Mouse (Mus musculus) stomach, embryonic 16.5 days (tissue): ENCODE data around the gene Igfals. TPM values are rescaled to one million over a fixed set of nuclear protein-coding genes. Genes with fewer than 3 reads are reported as not detected.

Source experiments
- ATAC-seq: fragments of 200-750 bp; cut with Nextera tagmentation; 2 replicates; pipeline ENCODE4 v1.8.0; 2017; ENCODE audit warnings: moderate number of reproducible peaks, moderate TSS enrichment; ENCODE audit not compliant: insufficient read depth, low FRiP score
- H3K27ac ChIP-seq: fragments of 300-500 bp; sonication (generic); 2 replicates; pipeline ENCODE4 v1.5.1; 2014; ENCODE audit warnings: low read length
- H3K27me3 ChIP-seq: fragments of 300-500 bp; sonication (generic); 2 replicates; pipeline ENCODE4 v1.6.1; 2014; ENCODE audit warnings: low read length, control low read depth, mixed read lengths; ENCODE audit not compliant: control insufficient read depth, insufficient read depth
- H3K36me3 ChIP-seq: fragments of 300-500 bp; sonication (generic); 2 replicates; pipeline ENCODE4 v1.6.1; 2014; ENCODE audit warnings: low read length; ENCODE audit not compliant: control insufficient read depth, insufficient read depth
- H3K4me1 ChIP-seq: fragments of 300-500 bp; sonication (generic); 2 replicates; pipeline ENCODE4 v1.6.1; 2014; ENCODE audit warnings: low read length, control low read depth, mixed read lengths; ENCODE audit not compliant: control insufficient read depth, insufficient read depth
- H3K4me2 ChIP-seq: fragments of 300-500 bp; sonication (generic); 2 replicates; pipeline ENCODE4 v1.6.1; 2014; ENCODE audit warnings: low read depth, low read length, mixed read lengths
- H3K4me3 ChIP-seq: fragments of 300-500 bp; sonication (generic); replicated peaks from 2 replicates; pipeline ENCODE4 v1.5.1; 2014; ENCODE audit warnings: mild to moderate bottlenecking, low read length
- H3K9ac ChIP-seq: fragments of 300-500 bp; sonication (generic); 2 replicates; pipeline ENCODE4 v1.6.1; 2014; ENCODE audit warnings: low read length
- H3K9me3 ChIP-seq: fragments of 300-500 bp; sonication (generic); replicated peaks from 2 replicates; pipeline ENCODE4 v1.6.1; 2016; ENCODE audit warnings: low read length, control low read depth; ENCODE audit not compliant: control insufficient read depth
- WGBS: fragments of 180-500 bp; shearing (Covaris S2); extraction: QIAGEN DNeasy Blood & Tissue Kit; methylation state at CpG from one replicate; pipeline ENCODE4 v1.1.7; 2014; 5-methylcytosine and 5-hydroxymethylcytosine counted together
- polyA plus RNA-seq: library from polyadenylated mRNA; unstranded; fragments of >200 nt; fragmentation: Nextera tagmentation; extraction: Ambion mirVana; gene quantifications from 2 replicates; pipeline ENCODE4 v1.2.1, GENCODE M21; 2015

The Igfals gene
- polyA plus RNA-seq, 1 experiment from 2014 or later, result 3.7 TPM

DNA sequence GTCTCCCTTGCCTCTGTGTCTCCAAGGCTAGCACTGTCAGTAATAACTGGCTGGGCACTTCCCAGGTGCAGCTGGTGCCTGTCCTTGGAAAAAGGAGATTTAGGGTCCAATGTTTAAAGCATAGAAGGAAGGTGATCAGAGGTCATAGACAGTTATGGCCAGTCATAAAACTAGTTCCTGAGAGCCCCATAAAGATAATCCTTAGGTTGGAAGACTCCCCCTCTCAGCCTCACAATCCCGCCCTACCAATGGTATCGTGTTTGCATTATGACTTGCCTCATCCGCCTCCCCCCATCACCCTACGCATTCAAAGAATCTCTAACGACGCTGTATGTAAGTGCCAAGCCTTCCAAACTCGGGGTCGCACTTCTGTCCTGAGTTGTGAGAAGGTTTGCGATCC lies 21.3 kb upstream of the Igfals start:
- Histone ChIP-seq H3K9ac (no peak overlapping the region), H3K4me1 (peaks cover 9% of the 10 kb centered on the region), H3K36me3 (no peaks in the 10 kb centered on the region), H3K27me3 (no peaks in the 10 kb centered on the region), H3K4me2 (no peak overlapping the region), H3K27ac (no peak overlapping the region), H3K9me3 (no peaks in the 10 kb centered on the region), H3K4me3 (no peak overlapping the region)
- 52% methylated on average over 9 of the region's 9 CpGs for WGBS
- no peak for ATAC-seq

DNA sequence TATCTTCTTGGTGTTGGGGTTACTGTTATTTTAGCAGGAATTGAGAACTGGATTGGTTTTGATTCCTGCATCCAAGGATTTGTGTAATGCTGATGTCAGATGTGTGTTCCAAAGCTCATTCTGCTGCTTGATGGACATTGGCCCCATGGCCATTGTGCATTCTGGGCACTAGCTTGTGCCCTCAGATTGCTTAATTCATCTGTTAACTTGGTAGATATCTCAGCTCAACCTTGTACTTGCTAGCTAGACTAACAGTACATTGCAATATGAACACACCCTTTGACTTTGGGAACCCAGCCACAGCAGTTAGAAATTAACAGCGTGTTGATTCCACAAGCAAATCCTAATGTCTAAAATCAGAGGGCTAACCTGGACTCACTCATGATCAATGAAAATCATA lies 18.4 kb upstream of the Igfals start:
- Histone ChIP-seq H3K9me3 (no peaks in the 10 kb centered on the region), H3K9ac (no peak overlapping the region), H3K36me3 (no peaks in the 10 kb centered on the region), H3K4me1 (peaks cover 18% of the 10 kb centered on the region), H3K4me2 (no peak overlapping the region), H3K27ac (no peak overlapping the region), H3K27me3 (no peaks in the 10 kb centered on the region), H3K4me3 (no peak overlapping the region)
- WGBS, result 96% methylated on average over 1 of the region's 1 CpGs
- ATAC-seq, result no peak

DNA sequence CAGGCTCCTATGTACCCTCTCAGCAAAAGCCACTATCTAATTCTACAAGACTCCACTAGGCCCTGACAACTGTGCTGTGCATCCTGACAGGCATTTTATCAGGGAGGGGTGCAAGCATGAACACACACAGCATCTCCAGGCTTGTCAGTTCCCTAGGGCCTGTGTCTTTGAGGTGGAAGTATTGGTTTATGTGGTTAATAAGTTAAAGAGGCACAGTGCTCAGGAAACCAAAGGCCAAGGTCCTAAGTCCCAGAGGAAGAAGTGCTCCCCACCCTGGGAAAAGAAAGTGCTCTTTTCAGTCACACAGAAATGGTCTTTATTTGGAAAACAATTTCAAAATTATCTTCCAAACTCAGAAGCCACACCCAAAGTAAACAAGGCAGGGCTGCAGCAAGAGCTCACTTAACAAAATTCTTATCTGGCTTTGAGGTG lies 17.2 kb upstream of the Igfals start:
- Histone ChIP-seq H3K27me3 (no peaks in the 10 kb centered on the region), H3K9me3 (no peaks in the 10 kb centered on the region), H3K27ac (peak overlapping the region; percentile 5), H3K4me2 (peak overlapping the region; percentile 68), H3K4me3 (peak overlapping the region; percentile 21), H3K9ac (peak overlapping the region; percentile 48; the same call in 1 of the 2 replicates), H3K36me3 (no peaks in the 10 kb centered on the region), H3K4me1 (peaks cover 18% of the 10 kb centered on the region)
- ATAC-seq, result no peak

DNA sequence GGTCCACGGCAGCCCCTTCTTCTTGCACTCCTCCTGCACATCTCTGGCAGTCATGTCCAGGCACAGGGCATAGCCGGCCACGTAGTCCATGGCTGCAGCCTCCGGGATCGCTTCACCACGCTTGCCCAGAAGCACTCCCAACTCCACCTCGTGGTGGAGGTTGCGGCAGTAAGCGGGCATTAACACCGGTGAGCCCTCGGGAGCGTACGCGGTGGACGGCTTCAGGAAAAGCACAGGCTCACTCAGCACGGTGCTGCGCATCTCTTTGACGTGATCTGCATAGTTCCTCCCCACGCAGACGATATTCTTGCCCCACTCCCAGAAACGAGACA lies 16.1 kb upstream of the Igfals start:
- WGBS, result 0% methylated on average over 21 of the region's 21 CpGs
- H3K36me3 ChIP-seq, result no peaks in the 10 kb centered on the region
- no peaks in the 10 kb centered on the region for H3K9me3 ChIP-seq
- ATAC-seq, result peak; percentile 42
- peak overlapping the region; percentile 68 for H3K4me2 ChIP-seq
- peak overlapping the region; percentile 95 for H3K4me3 ChIP-seq
- H3K27ac ChIP-seq, result peak overlapping the region; percentile 97
- peaks cover 18% of the 10 kb centered on the region for H3K4me1 ChIP-seq
- H3K9ac ChIP-seq, result peak overlapping the region; percentile 82
- no peaks in the 10 kb centered on the region for H3K27me3 ChIP-seq

DNA sequence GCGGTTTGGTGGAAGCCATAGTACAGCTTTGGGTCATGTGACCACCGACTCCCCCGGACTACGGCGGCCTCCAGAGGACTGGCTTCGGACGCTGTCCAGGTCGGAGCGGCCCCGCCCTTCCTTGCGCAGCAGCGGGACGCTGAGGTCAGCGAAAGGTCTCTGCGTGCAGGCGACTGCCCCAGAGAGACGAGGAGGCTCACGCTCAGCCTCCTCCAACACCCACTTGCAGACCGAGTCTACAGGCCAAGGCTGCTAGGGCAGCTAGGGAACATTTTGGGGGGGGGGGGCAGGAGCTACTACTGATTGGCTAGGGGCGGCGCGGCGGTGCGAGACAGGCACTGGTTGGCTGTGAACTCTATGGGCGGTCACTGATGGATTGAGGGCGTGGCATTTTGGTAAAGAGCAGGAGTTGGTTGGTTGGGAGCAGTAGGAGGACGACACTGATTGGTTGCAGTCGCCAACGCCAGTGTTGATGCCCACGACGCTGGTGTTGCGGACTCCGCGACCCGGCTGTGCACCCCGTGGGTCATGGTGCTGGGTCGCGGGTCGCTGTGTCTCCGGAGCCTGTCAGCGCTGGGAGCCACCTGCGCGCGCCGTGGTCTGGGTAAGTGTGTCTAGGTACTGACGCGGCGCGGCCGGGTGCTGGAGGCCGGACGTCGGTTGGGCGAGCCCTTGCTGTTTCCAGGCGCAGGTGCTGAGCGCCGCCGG lies 15.6 kb upstream of the Igfals start, which contains the start of gene Fahd1:
Gene Fahd1, minus strand, starts transcription at position 300 of the 708 bp plus-strand sequence.
- H3K27ac ChIP-seq, result peak within 1 kb of the TSS; percentile 97
- H3K27me3 ChIP-seq, result no peaks in the 10 kb centered on the region
- peak within 1 kb of the TSS; percentile 95 for H3K4me3 ChIP-seq
- peaks cover 18% of the 10 kb centered on the region for H3K4me1 ChIP-seq
- no peaks in the 10 kb centered on the region for H3K36me3 ChIP-seq
- peak; percentile 99 for ATAC-seq
- WGBS, result under 1% methylated on average over 58 of the region's 58 CpGs
- peak within 1 kb of the TSS; percentile 82 for H3K9ac ChIP-seq
- no peaks in the 10 kb centered on the region for H3K9me3 ChIP-seq
- H3K4me2 ChIP-seq, result peak within 1 kb of the TSS; percentile 83

DNA sequence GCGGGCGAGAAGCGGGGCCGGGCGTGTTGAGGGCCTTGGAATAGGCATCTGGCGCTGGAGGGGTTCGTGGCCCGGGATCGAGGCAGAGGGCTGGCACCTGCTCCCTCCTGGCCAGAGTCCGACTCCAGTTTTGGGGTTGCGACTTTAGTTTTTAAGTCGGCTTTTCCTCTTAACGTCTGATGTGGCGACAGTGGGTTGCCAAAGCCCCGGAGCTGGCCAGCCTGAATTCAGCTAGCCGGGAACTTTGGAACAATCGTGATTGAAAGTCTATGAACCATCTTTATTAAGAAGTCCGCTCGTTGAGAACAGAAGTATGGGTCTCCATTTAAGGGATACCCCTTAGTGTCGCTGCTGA lies 15.0 kb upstream of the Igfals start:
- H3K36me3 ChIP-seq, result no peaks in the 10 kb centered on the region
- peak overlapping the region; percentile 33; the same call in 1 of the 2 replicates for H3K27ac ChIP-seq
- peak overlapping the region; percentile 82 for H3K9ac ChIP-seq
- 1% methylated on average over 20 of the region's 20 CpGs for WGBS
- peaks cover 18% of the 10 kb centered on the region for H3K4me1 ChIP-seq
- ATAC-seq, result no peak
- peak overlapping the region; percentile 83 for H3K4me2 ChIP-seq
- H3K4me3 ChIP-seq, result peak overlapping the region; percentile 95
- no peaks in the 10 kb centered on the region for H3K27me3 ChIP-seq
- no peaks in the 10 kb centered on the region for H3K9me3 ChIP-seq

DNA sequence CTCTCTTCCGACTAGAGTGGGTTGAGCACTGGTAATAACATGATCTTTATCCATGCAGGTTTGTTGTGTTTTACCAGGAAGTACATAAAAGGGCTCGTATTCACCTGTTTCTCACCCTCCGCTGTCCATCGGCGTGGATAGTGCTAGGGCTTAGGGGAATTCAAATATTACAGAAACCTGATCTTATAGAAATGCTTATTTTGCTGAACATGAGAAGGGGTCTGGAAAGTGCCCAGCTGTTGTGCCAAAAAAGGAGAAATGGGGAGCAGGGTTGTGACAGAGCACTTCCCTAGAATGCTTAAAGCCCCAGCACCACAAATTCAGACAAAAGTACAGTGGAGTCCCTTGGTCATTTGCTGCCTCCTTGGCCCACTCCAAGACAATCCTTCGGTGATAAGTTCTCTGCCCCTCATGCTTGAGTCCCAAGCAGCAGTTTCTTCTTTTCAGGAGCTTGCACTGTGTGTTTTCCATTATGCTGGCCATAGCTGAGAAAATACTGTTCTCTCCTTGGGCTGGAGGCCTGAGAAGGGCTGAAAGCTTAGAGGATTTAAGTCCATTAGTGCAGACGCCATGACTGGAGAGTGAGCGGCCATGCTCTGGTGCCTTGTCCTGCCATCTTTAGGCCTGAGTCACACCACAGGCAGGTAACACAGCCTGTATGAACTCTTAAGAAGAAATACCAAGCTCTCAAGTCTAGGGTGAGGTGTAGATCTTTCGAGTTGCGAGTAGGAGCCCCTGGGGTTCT lies 14.2 kb upstream of the Igfals start:
- Histone ChIP-seq H3K27ac (no peak overlapping the region), H3K36me3 (no peaks in the 10 kb centered on the region), H3K4me1 (peaks cover 18% of the 10 kb centered on the region), H3K27me3 (no peaks in the 10 kb centered on the region), H3K4me3 (peak overlapping the region; percentile 95), H3K9ac (peak overlapping the region; percentile 82; the same call in 1 of the 2 replicates), H3K9me3 (no peaks in the 10 kb centered on the region), H3K4me2 (peak overlapping the region; percentile 83)
- ATAC-seq, result no peak
- WGBS, result 78% methylated on average over 10 of the region's 10 CpGs

DNA sequence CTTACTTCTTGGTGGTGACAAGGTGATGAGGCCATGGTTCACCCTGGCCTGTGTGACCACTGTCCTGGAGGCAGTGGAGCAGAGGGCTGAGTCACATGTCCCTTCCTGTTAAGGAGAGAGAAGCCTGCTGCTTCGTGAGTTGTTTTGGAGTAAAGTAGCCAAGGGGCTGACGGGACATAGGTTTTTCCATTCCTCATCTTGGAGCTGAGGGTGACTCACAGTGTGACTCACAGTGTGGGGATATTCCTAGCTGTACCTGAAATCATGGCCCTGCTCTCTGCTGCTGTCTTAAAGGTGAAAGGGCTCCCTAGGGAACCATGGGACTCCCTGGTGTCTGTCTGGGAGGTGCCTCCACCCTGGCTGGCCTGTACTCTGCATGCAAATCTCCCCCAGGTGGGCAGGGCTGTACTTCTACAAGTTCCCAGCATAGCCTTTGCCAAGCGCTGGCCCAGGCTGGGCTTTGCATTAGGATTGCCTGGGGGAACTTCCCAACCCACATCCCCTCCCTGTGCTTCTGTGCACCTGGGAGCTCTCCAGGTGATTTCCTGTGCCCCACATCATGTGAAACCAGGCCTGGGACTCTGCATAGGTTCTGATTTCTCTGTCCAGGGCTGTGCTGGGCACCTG lies 9.8 kb upstream of the Igfals start:
- 79% methylated on average over 3 of the region's 3 CpGs for WGBS
- H3K4me1 ChIP-seq, result peaks cover 6% of the 10 kb centered on the region
- no peaks in the 10 kb centered on the region for H3K9me3 ChIP-seq
- 0 out of 2 replicates have a peak, but pooled peaks cover under 1% of the 10 kb centered on the region for H3K36me3 ChIP-seq
- H3K27me3 ChIP-seq, result no peaks in the 10 kb centered on the region
- no peak overlapping the region for H3K9ac ChIP-seq
- H3K27ac ChIP-seq, result no peak overlapping the region
- H3K4me3 ChIP-seq, result no peak overlapping the region
- no peak overlapping the region for H3K4me2 ChIP-seq
- ATAC-seq, result no peak

DNA sequence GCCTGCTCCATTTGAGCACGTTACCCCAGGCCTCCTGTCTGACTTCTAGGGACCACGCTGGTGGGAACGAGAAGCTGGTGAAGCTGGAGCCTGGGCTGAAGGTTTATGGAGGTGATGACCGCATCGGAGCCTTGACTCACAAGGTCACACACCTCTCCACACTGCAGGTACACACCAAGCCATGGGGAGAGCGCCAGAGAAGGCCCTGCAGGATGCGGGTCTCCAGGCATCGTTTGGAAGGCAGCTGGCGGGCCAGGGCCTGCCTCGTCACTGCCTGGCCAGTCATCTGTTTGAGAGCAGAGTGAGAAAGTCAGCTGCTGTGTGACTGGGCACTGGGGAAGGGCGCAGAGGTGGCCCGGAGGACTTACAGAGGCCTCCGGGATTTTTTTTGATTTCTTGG lies 9.2 kb upstream of the Igfals start:
- peaks cover 5% of the 10 kb centered on the region; the same call in 1 of the 2 replicates for H3K36me3 ChIP-seq

More for the DNA sequence above, 9.2 kb upstream of the Igfals start:
- no peak overlapping the region for H3K4me2 ChIP-seq
- ATAC-seq, result no peak
- no peak overlapping the region for H3K9ac ChIP-seq
- H3K4me3 ChIP-seq, result no peak overlapping the region
- H3K27me3 ChIP-seq, result no peaks in the 10 kb centered on the region
- no peak overlapping the region for H3K27ac ChIP-seq
- no peaks in the 10 kb centered on the region for H3K9me3 ChIP-seq
- H3K4me1 ChIP-seq, result no peaks in the 10 kb centered on the region
- 89% methylated on average over 13 of the region's 13 CpGs for WGBS
